Mouse (Mus musculus): ENCODE measurements at regions not wholly inside any gene's neighbourhood (a gene's known extent, or its start where the extent isn't known, plus 50 kb on each side); places are given as distances from the start of the nearest gene placed in this dataset.

DNA sequence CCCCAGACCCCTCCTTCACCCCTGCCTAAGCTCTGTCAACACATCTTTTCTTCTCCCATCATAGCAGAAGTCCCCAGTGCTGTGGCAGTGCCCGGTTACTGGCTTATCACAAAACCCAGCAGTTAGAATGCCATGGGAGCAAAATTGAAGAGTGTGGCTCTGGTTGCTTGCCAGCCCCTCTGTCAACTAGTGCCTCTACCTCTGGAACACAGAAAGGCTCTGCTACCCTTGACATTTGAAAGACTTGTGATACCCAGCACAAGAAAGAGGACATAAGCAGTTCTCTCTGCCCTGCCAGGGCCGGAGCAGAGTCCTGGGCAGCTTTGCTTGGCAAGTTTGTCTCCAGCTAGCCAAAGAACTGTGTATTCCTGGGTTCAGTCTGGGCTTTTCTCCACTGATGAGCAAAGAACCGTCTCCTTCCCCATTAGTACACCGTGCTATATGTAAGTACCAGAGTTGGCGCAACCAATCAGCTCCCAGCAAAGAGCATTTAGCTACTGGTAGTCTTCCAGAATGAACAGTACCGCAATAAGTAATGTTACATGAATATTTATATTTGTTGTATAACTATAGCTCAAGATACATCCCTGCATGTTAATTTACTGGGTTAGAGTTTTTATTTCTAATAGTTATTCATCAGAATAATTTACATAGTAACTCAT is 137.5 kb upstream of the Arg1 start:
- Histone ChIP-seq H3K27me3 (ENCODE audit: poor library complexity, severe bottlenecking) (no peaks in the 10 kb centered on the region), H3K27ac (no peak overlapping the region), H3K4me1 (no peaks in the 10 kb centered on the region), H3K4me3 (no peak overlapping the region), H3K36me3 (replicated peaks) (no peaks in the 10 kb centered on the region), H3K9me3 (peaks cover under 1% of the 10 kb centered on the region; the same call in 1 of the 2 replicates)
- no peak for DNase-seq (ENCODE audit: extremely low spot score, low spot score)
- WGBS: 90% methylated on average over 6 of the region's 6 CpGs

DNA sequence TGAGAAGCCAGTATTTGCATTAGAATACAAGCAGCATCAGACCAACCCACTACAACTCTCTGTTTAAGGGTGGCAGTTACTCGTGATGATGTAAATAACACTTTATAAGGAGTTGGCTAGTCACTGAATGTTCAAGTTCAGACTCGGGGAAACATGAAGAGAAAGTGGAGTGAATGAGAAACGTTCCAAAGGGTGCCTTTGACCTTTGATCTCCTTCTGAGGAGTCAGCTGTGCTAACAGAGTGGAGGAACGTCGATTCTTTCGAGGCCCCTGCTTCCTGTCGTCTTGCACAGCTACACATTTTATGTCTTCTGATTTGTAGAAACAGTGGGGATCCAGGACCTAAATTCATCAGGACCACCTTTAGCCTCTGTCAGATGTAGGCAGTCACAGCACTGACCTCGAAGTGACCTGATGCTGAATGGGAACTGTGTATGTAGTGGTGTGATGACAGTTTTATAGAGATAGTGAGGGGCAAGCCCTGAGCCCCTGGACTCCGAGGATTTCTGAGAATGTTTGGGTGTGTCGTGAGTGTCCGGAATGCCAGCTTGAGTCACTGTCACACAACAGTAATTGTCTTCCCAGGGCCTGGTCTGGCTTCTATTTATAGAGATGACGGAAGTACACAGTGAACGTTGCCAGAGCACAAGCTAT is 134.2 kb upstream of the Arg1 start:
- WGBS: 72% methylated on average over 13 of the region's 13 CpGs
- no peaks in the 10 kb centered on the region for H3K36me3 ChIP-seq (replicated peaks)
- H3K4me3 ChIP-seq: no peak overlapping the region
- H3K27ac ChIP-seq: no peak overlapping the region
- no peaks in the 10 kb centered on the region for H3K27me3 ChIP-seq (ENCODE audit: poor library complexity, severe bottlenecking)
- H3K9me3 ChIP-seq: no peaks in the 10 kb centered on the region
- no peaks in the 10 kb centered on the region for H3K4me1 ChIP-seq
- DNase-seq (ENCODE audit: extremely low spot score, low spot score): no peak

DNA sequence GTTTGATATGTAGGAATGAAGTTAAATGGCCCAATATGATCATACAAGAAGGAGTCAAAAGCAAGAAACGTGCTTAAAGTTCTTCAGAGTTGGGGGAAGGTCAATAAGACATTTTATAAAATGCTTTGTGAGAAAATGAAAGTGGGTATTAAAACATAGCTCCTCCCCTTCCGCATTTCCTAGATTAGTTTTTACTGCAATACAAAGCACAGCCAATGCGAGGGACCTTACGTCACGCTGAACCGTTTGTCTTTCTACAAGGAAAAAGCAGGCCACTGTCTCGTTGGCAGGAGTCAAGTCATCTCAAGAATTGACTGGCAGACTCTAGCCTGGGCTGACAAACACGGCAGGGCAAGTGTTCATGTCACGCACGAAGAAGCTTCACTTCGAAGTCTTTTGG is 131.4 kb upstream of the Arg1 start:
- no peak overlapping the region for H3K4me3 ChIP-seq
- no peaks in the 10 kb centered on the region for H3K36me3 ChIP-seq (replicated peaks)
- no peaks in the 10 kb centered on the region for H3K27me3 ChIP-seq (ENCODE audit: poor library complexity, severe bottlenecking)
- H3K27ac ChIP-seq: no peak overlapping the region
- no peak for DNase-seq (ENCODE audit: extremely low spot score, low spot score)
- H3K9me3 ChIP-seq: no peaks in the 10 kb centered on the region
- WGBS: 90% methylated on average over 11 of the region's 11 CpGs
- H3K4me1 ChIP-seq: no peaks in the 10 kb centered on the region

DNA sequence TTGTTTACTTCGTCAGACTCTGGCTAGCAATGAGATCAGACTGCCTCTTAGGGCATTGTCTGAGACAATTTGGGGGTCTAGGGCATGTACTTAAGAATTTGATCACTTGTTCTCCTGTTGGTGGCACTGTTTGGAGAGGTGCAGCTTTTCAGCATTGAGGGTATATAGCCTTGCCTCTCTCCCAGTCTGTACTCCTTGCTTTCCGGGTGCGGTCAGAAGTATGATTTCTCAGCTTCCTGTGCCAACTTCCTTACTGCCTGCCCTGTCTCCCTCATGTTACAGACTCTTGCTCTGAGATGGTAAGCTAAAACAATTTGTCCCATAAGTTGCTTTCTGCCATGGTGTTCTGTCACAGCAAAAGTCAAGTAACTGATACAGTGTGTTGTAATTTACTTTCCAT is 124.7 kb upstream of the Arg1 start:
- H3K4me3 ChIP-seq: no peak overlapping the region
- peaks cover 7% of the 10 kb centered on the region for H3K9me3 ChIP-seq
- DNase-seq (ENCODE audit: extremely low spot score, low spot score): no peak
- no peaks in the 10 kb centered on the region for H3K36me3 ChIP-seq (replicated peaks)
- H3K4me1 ChIP-seq: no peaks in the 10 kb centered on the region
- no peak overlapping the region for H3K27ac ChIP-seq
- 68% methylated on average over 3 of the region's 3 CpGs for WGBS
- no peaks in the 10 kb centered on the region for H3K27me3 ChIP-seq (ENCODE audit: poor library complexity, severe bottlenecking)

DNA sequence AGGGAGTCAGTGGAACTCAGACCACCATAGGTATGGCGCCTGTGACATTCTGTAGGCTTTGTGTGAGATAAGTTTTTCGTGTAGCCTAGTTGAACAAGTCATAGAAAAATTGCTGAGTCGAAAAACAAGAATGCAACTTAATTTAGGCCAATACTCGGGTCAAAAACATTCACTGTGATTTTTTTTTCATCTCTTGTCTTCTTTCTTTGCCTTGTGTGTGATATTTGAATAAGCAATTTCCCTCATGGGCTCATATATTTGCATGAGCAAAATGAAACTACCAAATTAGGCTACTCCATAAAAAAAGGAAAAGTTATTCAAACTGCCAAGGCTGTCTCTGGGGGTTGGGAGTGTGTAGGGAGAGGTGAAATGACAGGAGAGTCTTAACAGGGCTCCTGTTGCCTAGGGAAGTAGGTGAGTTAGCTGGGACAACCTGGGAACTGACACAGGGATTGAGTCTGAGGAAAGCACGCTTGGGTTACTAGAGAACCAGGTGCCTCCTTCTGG is 124.1 kb upstream of the Arg1 start:
- DNase-seq (ENCODE audit: extremely low spot score, low spot score): no peak
- WGBS: 84% methylated on average over 5 of the region's 5 CpGs
- H3K27ac ChIP-seq: no peak overlapping the region
- no peaks in the 10 kb centered on the region for H3K27me3 ChIP-seq (ENCODE audit: poor library complexity, severe bottlenecking)
- no peaks in the 10 kb centered on the region for H3K36me3 ChIP-seq (replicated peaks)
- H3K4me1 ChIP-seq: no peaks in the 10 kb centered on the region
- H3K9me3 ChIP-seq: peaks cover 7% of the 10 kb centered on the region
- H3K4me3 ChIP-seq: no peak overlapping the region

DNA sequence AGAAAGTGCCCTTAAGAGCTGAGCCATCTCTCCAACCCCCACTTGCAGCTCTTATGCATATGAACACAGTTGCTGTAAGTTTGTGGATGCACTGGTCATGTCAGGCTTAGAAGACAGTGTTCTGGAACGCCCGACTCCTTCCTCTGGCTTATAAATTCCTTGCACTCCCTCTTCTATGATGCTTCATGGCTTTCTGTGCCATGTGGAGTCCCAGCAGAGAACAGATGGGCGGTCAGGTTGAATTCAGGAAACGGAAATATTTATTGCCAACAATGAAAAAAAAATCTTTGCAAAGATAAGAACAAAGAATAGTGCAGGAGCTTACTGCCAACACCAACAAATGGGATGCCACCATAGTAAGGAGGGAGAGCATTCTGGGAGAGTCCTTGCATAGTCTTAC is 113.9 kb upstream of the Arg1 start:
- Histone ChIP-seq H3K4me1 (no peaks in the 10 kb centered on the region), H3K36me3 (replicated peaks) (no peaks in the 10 kb centered on the region), H3K4me3 (no peak overlapping the region), H3K9me3 (no peaks in the 10 kb centered on the region), H3K27ac (no peak overlapping the region), H3K27me3 (ENCODE audit: poor library complexity, severe bottlenecking) (no peaks in the 10 kb centered on the region)
- no peak for DNase-seq (ENCODE audit: extremely low spot score, low spot score)
- 91% methylated on average over 4 of the region's 4 CpGs for WGBS

DNA sequence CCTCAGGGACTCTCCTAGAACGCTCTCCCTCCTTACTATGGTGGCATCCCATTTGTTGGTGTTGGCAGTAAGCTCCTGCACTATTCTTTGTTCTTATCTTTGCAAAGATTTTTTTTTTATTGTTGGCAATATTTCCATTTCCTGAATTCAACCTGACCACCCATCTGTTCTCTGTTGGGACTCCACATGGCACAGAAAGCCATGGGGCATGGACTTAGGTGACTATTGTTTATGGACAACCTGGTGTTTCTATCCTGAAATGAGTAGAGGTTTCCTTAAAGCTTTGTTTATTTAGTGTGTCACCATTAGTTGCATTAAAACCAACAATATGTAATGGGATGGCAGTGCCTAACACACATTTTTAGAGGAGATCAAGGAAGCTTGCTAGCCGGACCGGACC is 112.6 kb upstream of the Arg1 start:
- Histone ChIP-seq H3K4me1 (no peaks in the 10 kb centered on the region), H3K4me3 (no peak overlapping the region), H3K27ac (no peak overlapping the region), H3K36me3 (replicated peaks) (no peaks in the 10 kb centered on the region), H3K9me3 (no peaks in the 10 kb centered on the region), H3K27me3 (ENCODE audit: poor library complexity, severe bottlenecking) (no peaks in the 10 kb centered on the region)
- no peak for DNase-seq (ENCODE audit: extremely low spot score, low spot score)
- WGBS: 97% methylated on average over 3 of the region's 3 CpGs

DNA sequence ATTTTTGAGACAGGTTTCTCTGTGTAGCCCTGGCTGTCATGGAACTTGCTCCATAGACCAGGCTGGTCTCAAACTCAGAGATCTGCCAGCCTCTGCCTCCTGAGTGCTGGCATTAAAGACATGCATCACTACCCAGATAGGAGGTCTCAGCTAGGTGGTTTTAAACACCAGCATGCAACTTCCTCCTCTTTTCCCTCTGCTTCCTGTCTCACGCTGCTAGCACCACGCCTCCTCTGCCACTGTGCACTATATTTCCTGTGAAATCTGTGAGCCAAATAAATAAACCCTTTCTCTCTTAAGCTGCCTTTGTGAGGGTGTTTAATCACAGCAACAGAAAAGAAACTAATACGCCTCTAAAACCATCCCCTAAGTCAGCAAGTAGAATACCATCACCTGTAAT is 109.6 kb upstream of the Arg1 start:
- no peaks in the 10 kb centered on the region for H3K27me3 ChIP-seq (ENCODE audit: poor library complexity, severe bottlenecking)
- no peak for DNase-seq (ENCODE audit: extremely low spot score, low spot score)
- no peak overlapping the region for H3K27ac ChIP-seq
- H3K4me1 ChIP-seq: no peaks in the 10 kb centered on the region
- 83% methylated on average over 3 of the region's 3 CpGs for WGBS
- H3K36me3 ChIP-seq (replicated peaks): no peaks in the 10 kb centered on the region
- no peaks in the 10 kb centered on the region for H3K9me3 ChIP-seq
- H3K4me3 ChIP-seq: no peak overlapping the region

DNA sequence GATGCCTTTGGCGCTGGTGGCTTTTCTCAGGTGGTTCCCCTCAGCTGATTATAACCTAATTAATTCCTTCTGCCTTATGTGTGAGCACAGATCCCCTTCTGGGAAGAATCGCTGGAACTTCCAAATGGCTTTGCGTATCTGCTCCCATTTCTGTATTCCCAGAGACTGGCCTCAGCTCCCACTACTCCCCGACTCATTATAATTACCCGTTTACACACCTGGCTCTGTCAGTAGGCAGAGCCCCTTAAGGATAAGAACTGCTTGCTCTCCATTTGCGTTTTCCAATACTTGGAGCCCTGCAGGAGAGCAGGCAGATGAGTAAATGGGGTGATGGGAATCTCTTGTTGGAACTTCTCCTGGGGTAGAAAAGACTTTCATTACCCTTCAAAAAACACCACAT is 108.1 kb upstream of the Arg1 start:
- Histone ChIP-seq H3K27me3 (ENCODE audit: poor library complexity, severe bottlenecking) (no peaks in the 10 kb centered on the region), H3K27ac (no peak overlapping the region), H3K36me3 (replicated peaks) (no peaks in the 10 kb centered on the region), H3K9me3 (no peaks in the 10 kb centered on the region), H3K4me1 (no peaks in the 10 kb centered on the region), H3K4me3 (no peak overlapping the region)
- WGBS: 81% methylated on average over 6 of the region's 6 CpGs
- no peak for DNase-seq (ENCODE audit: extremely low spot score, low spot score)

DNA sequence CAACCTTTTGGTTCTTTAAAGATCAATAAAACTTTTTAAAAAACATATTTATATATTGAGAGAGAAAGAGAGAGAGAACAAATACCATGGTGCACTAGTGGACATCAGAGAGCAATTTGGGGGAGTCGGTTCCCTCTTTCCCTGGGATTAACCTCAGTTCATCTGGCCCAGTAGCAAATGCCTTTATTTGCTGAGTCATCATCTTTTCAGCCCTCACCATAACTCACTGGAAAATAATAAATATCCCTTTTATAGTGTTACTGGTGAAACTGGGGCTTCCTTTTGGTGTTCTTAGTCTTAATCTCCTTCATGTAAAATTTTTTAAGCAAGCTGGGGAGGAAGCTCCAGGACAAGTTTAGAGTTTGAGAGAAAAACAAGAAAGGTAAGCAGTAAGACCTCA is 105.3 kb upstream of the Arg1 start:
- Histone ChIP-seq H3K27me3 (ENCODE audit: poor library complexity, severe bottlenecking) (no peaks in the 10 kb centered on the region), H3K36me3 (replicated peaks) (no peaks in the 10 kb centered on the region), H3K27ac (no peak overlapping the region), H3K4me1 (peaks cover 4% of the 10 kb centered on the region; the same call in 1 of the 2 replicates), H3K4me3 (no peak overlapping the region), H3K9me3 (no peaks in the 10 kb centered on the region)
- 86% methylated on average over 1 of the region's 1 CpGs for WGBS
- no peak for DNase-seq (ENCODE audit: extremely low spot score, low spot score)

DNA sequence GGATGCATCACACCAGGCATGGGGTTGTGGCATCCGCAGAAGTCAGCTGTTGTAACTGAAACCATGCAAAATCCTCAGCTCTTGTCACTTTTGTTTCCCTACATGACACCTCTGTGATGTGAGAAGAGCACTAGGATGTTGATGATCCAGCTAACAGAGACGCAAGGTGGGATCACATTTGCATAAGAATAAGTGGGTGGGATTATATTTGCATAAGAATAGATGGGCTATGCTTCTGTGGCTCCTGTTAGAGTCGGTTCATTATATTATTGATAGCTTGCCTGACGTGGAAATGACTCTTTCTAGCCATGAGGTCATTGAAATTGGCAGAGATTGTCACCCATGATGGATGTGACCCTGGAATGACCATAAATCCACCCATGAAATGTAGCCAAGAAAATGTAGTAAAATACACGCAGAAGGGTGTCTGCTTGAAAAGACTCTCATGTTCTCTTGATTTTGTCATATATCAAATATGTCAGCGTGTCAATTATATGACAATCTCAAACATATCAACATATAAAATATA is 102.2 kb upstream of the Arg1 start:
- H3K4me1 ChIP-seq: peaks cover 4% of the 10 kb centered on the region; the same call in 1 of the 2 replicates
- peaks cover 6% of the 10 kb centered on the region; the same call in 1 of the 2 replicates for H3K9me3 ChIP-seq
- DNase-seq (ENCODE audit: extremely low spot score, low spot score): no peak
- 59% methylated on average over 6 of the region's 6 CpGs for whole genome bisulfite sequencing
- no peaks in the 10 kb centered on the region for H3K27me3 ChIP-seq (ENCODE audit: poor library complexity, severe bottlenecking)
- H3K4me3 ChIP-seq: no peak overlapping the region
- H3K36me3 ChIP-seq (replicated peaks): no peaks in the 10 kb centered on the region
- no peak overlapping the region for H3K27ac ChIP-seq

DNA sequence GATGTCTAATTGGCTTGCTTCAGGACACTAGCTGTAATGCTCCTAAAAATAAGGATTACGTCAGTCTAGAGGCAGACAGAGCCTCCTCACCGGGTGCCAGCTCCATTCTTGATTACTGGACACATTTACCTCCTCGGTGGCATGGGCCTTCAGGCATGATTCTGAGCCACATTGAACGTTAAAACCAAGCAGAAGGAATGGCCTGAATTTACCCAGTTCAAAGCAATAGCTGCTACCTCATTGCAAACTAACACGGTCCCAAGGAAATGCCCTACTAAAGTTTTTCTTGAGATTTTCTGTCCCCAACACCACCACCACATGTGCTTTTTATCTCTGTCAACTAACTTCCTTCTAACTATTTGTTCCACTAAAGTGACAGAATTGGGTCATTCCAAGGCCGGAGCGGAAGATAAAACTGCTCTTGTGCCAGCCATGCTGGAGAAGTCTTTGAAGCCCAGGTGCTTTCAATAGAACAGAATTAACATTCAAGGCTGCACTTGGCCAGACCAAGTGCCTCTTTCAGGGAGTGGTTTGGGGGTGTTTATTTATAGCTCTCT is 96.4 kb upstream of the Arg1 start:
- Histone ChIP-seq H3K27ac (no peak overlapping the region), H3K4me3 (no peak overlapping the region), H3K9me3 (peaks cover 6% of the 10 kb centered on the region; the same call in 1 of the 2 replicates), H3K27me3 (ENCODE audit: poor library complexity, severe bottlenecking) (no peaks in the 10 kb centered on the region), H3K4me1 (peaks cover 9% of the 10 kb centered on the region), H3K36me3 (replicated peaks) (no peaks in the 10 kb centered on the region)
- DNase-seq (ENCODE audit: extremely low spot score, low spot score): no peak
- 72% methylated on average over 7 of the region's 7 CpGs for WGBS

DNA sequence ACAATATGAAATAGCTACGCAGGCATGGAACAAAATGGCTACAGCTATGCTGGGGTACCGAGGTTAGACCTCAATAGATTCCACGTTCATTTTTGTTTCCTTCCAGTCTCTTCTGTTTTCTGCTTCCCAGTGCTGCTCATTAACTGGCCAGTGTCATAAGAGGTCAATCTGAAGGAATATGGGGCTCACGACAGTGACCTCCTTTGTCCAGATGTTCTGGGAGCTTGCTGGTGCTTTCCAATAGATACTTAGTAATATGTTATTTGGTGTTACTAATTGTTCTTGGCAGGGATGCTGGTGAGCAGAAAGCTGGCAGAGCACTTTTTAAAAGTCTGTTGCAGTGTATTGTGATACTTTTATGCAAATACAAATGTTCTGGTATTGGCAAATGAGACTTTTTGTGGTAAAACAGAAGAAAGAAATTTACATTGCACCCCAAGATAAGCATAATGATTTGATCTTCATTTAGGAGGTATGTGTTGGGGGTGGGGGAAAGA is 95.8 kb upstream of the Arg1 start:
- H3K27ac ChIP-seq: no peak overlapping the region
- DNase-seq (ENCODE audit: extremely low spot score, low spot score): no peak
- 79% methylated on average over 4 of the region's 4 CpGs for WGBS

More for the DNA sequence above, 95.8 kb upstream of the Arg1 start:
- Histone ChIP-seq H3K9me3 (peaks cover 6% of the 10 kb centered on the region; the same call in 1 of the 2 replicates), H3K4me3 (no peak overlapping the region), H3K27me3 (ENCODE audit: poor library complexity, severe bottlenecking) (no peaks in the 10 kb centered on the region), H3K4me1 (peaks cover 9% of the 10 kb centered on the region), H3K36me3 (replicated peaks) (no peaks in the 10 kb centered on the region)
